Mouse (Mus musculus) embryo, embryonic 11.5 days (tissue): ENCODE measurements around the gene Elane.

Experiments used
- DNase-seq: peaks from one replicate; pipeline ENCODE4 v3.0.0-alpha.2; 2012; ENCODE audit warnings: low read depth, low spot score

The Elane gene

GRCm38 (mm10) chr10:79914948-79915596, 29.0 kb downstream of the Elane start:
- DNase-seq: no peak

DNA sequence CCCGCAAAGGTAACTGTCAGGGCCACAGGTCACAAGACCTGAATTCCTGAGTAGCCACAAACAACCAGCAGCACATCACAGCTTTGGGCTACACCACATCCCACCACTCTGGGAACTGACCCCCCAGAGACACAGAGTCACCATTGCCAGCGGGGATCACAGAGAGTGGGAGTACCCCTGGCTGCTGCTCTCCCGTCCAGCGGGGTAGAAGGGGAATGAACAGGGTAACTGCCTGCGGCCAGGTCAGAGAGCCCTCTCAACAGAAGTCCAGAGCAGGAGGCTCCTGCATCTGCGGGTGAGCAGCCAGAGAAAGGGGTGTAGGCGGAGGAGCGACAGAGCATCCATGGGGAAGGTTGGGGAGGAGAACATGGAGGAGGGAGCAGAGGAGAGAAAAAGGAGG, 30.0 kb downstream of the Elane start:
- DNase-seq: no peak

GRCm38 (mm10) chr10:79916808-79917531, 30.9 kb downstream of the Elane start, which contains the start of gene Kiss1r:
Gene Kiss1r (plus strand): TSS chr10:79916971.
- DNase-seq: no peak

DNA sequence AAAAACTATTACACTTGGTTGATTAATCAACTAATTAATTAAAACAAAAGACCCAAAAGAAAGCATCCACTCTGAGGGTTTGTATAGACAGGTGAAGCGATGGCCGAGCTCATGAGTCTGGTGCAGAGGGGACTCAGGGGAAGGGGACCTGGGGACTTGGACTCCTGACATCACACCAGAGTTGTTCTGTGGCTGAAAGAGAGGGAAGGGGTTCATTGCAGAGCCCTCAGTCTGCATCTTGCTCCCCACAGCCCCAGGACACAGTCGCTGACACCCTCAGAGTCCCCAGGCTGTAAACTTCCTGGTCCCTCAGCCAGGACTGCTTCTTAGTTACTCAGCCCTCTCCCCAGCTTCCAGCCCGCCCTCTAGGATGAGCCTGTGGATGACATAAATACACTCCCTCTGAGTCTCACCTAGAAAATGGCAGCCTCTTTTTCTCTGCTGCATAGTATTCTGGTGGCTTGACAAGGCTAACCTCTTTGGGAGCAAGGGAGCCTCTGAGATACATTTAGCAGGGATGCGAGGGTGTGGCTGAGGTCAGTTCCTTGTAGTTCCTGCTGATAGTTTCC, 31.6 kb downstream of the Elane start:
- no peak for DNase-seq

GRCm38 (mm10) chr10:79918231-79919078, 32.4 kb downstream of the Elane start:
- no peak for DNase-seq

DNA sequence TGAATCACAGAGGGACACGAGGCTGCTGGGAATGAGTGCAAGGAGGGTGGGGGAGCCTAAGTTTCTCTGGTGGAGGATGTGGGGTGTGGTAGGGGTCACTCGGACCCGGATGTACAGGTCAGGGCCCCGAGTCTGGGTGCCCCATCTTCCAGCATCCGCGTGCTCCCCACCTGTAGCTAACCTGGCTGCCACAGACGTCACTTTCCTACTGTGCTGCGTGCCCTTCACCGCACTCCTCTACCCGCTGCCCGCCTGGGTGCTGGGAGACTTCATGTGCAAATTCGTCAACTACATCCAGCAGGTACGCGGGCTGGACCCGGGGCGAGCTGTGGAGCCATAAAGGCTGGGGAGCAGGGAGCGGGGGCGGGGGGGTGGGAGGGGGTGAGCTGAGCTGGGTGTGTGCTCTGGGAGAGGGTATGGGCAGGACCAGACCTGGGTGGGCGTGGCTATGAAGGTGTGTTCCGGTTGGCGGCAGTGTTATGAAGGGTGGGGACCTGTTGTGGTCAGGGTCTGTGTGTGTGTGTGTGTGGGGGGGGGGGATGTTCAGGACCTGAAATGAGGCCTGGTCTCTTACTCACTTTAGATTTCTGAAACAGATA, 33.3 kb downstream of the Elane start:
- DNase-seq: no peak

DNA sequence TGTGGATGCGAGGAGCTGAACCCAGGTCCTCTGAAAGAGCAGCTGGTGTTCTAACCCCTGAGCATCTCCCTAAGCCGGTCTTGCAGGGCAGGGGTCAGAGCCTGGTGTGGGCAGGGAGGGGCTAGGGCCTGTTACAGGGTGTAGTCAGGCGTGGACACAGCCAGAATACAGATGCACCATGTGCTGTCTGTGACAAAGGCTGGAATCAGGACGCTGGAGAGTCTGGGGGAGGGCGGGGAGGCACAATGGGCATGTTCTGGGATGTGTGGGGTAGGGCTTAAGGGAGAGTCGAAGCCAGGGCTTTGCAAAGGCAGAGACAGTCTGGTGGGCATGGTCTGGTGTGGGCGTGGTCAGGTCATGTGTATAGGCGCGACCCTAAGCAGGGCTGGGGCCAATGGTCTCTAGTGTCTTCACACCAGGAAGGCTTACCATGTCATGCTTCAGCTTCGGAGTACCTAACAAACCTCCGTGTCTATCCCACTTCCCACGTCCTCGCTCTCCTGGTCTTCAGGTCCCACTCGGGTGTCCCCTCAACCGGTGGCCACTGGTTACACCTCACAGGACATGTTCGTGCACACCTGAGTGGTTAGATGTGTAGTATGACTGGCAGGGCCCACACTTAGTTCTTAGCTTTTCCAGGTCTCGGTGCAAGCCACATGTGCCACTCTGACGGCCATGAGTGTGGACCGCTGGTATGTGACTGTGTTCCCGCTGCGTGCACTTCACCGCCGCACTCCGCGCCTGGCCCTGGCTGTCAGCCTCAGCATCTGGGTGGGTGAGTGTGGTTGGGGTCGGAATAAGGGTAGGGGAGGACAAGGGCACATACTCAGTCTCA, 34.2 kb downstream of the Elane start:
- DNase-seq: no peak

DNA sequence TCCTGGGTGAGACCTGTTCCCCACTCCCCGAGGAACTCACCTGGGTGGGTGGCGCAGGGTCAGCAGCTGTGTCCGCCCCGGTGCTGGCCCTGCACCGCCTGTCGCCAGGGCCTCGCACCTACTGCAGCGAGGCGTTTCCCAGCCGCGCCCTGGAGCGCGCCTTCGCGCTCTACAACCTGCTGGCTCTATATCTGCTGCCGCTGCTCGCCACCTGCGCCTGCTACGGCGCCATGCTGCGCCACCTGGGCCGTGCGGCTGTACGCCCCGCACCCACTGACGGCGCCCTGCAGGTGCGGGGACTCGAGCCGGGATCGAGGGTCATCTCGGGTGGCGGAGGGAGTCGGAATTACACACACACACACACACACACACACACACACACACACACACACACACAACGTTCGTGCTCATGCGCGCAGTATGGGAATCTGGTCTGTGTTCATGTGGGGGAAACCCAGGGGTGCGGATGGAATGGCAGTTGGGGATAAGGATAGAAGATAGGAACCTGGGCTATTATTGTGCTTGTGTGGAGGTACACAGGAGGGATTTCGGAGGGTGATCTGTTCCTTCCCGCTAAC, 35.0 kb downstream of the Elane start, which contains the start of gene R3hdm4:
Gene R3hdm4 (minus strand): TSS at position 251 of the 578 bp plus-strand sequence.
- no peak for DNase-seq

- no peak for DNase-seq
These were observed 35.5 kb downstream of the Elane start for GRCm38 (mm10) chr10:79921572-79921971.

GRCm38 (mm10) chr10:79924998-79925784, 39.1 kb downstream of the Elane start:
- DNase-seq: no peak

- no peak for DNase-seq
These were observed 39.9 kb downstream of the Elane start for GRCm38 (mm10) chr10:79925785-79926490.

- DNase-seq: peak; percentile 94
These were observed 40.7 kb downstream of the Elane start, which contains the start of gene Arid3a for GRCm38 (mm10) chr10:79926491-79927323. Gene Arid3a (plus strand): TSS chr10:79927043.

DNA sequence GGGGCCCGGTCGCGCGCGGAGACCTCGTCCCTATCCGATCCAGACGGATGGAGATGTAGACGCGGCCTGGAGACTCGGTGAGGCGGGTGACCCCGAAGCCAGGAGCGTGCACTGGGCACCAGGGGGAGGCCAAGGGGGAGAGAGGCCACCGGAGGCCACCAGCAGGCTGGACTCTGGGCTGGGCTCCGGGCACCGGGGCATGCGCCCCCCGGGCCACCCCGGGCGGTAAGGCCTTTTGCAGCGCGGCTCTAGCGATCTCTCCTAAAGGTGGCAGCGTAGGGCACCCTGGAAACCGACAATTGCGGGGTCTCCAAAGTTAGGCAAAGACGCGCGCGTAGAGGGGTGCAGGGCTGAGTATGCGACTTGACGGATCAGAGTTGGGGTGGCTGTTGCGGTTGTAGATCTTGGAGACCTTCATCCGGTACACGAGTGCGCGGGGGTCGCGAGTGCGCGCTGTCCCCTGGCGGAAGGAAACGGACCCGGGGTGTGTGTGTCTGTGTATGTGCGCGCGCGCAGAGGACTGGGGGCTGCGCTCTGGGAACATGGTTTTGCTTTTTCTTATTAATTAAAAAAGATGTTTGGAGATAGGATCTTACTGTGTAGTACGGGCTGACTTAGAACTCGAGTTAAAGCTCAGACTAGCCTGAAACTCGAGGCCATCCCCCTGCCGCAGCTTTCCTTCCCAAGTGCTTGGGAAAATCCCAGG, 41.4 kb downstream of the Elane start:
- no peak for DNase-seq

- no peak for DNase-seq
These were observed 42.1 kb downstream of the Elane start for GRCm38 (mm10) chr10:79928030-79928694.

- DNase-seq: no peak
These were observed 43.1 kb downstream of the Elane start for GRCm38 (mm10) chr10:79928907-79929701.
